Mouse (Mus musculus): ENCODE data around the gene Pgap3. TPM values are rescaled to one million over a fixed set of nuclear protein-coding genes. Genes with fewer than 3 reads are reported as not detected.
"Not testable (repeated sequence)": the region's sequence is repeated elsewhere in the genome, so short reads cannot be mapped to it uniquely, and the experiment has no call there.

Gene Pgap3
- total RNA-seq, 2 experiments from 2014 or later, result 4.4 to 7.2 TPM

DNA sequence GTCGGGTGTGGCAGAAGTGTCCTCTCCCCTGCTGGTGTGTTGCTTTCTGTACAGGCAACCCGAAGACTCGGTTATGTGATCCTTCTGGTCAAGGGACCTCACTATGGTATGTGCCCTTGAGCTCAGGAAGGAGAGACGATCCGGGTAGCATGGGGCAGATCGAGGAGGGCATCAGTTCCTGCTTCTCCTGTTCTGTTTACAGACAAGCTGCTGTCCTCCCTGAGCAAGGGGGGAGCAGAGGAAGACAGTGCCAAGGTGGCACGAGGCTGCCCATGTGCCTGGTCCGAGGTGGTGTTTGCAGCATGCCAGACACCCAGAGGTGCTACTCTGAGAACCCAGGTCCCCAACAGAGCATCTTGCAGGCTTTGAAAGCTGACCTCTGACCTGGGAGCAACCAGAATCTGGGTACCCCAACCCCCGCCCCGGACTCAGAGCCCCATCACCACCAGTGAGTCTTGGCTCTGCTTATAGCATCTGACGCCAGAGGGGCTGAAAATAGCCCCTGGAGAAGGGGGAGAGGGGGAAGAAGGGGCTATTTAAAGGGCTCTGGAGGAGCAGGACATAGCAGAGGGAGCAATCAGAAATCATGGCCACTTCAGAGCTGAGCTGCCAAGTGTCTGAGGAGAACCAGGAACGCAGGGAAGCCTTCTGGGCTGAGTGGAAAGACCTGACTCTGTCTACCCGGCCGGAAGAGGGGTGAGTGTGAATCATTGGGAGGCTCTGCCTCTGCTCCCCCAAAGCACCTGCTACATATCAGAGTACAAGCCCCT is 16.8 kb downstream of the Pgap3 start, which contains the start of gene Tcap:
TSS of gene Tcap (plus strand) at position 551 of the 770 bp plus-strand sequence.
- DNase-seq, result no peak

DNA sequence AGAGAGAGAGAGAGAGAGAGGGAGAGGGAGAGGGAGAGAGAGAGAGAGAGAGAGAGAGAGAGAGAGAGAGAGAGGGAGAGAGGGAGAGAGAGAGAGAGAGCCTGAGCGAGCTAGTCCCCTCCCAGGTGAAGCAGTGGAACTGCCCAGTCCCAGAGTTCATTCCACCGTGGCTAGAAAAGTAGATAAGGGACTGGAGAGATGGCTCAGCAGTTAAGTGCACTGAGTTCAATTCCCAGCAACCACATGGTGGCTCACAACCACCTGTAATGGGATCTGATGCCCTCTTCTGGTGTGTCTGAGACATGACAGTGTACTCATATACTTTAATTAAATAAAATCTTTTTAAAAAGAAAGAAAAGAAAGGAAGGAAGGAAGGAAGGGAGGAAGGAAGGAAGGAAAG is 17.9 kb downstream of the Pgap3 start:
- DNase-seq, result not testable (repeated sequence)

DNA sequence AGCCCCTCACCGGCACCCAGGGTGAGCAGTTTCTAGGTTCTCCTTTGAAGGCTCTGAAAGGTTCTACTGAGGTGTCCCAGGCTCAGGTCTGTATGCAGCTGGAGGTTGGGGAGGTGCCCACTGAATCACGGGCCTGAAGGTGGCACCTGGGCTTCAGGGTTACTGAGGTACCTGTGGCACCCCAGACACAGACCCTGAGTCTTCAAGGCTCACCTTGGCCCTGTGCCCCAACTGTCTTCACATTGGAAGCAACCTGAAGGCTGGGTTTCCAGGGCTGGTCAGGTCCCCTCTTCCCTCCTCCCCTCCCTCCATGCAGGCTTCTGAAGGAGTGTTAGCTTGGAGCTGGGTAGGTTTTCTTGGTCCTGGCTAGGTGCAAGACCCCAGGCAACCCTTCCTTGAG is 18.6 kb downstream of the Pgap3 start:
- no peak for DNase-seq

DNA sequence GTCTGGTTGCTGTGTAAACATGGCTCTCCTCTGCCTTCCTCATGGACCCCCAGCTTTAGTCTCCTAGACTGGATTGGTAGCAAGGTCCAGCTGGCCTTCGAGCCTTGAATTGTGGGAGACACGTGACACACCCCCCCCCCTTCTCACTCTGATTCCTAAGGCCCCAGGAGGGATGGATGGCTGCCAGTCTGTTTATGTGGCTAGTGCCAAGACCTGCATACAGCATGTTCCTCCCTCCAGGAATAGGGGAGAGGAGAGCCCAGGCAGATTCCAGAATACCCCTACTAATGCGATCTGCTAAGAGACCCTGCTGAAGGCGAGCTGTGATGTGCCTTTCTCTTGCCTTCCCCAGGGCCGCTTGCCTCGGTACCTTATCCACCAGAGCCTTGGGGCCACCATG is 20.2 kb downstream of the Pgap3 start:
- DNase-seq, result no peak

DNA sequence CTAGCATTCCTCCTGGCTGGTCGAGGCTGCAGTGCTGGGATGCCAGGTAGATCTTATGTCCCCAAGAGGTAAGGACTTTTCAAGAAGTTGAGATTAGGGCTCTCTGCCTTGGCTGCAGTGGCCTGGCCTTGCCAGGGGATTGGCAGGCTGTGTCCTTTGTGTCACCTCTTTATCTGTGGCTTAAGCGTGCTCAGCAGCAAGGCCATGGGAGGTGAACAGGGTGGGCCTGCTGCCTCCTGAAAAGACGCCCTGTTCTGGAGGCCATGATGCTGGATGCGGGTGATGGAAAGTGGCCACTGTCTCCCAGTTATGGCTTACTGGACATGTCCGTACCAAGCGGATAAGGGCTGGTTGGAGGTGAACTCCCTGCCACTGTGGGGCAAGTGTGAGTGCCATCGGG is 20.9 kb downstream of the Pgap3 start:
- no peak for DNase-seq

DNA sequence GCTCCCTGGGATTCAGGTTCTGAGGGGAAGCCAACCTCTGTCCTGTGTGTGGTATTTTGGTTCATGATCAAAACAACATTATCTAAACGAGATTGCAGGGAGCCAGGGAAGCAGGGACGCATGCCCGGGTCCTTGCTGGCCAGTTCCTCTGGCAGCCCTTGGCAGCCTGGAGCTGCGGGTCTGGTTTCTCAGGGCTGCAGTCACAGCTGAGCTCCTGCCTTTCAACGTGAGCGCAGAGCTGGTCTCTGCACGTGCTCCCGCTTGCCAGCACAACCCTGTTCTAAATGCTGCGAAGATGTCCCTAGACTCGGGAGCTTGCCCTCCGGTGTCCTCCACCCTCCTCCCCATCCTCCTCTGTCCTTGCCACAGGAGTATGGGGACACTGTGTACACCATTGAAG is 22.5 kb downstream of the Pgap3 start:
- DNase-seq, result no peak

DNA sequence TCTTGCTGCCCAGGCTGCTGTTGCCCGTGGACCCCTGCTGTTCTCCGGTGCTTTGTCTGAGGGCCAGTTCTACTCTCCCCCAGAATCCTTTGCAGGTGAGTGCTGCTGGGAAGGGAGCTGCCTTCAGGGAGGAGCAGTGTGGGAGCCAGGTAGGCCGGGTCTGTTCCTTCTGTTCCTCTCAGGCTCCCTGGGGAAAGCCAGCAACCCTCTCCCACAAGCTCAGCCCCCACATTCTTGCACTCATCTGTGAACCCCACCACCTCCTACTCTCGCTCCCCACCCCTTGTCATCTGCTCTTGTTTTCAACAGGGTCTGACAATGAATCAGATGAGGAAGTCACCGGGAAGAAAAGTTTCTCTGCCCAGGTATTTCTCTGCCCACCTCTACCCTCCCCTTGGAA is 23.5 kb downstream of the Pgap3 start:
- no peak for DNase-seq

DNA sequence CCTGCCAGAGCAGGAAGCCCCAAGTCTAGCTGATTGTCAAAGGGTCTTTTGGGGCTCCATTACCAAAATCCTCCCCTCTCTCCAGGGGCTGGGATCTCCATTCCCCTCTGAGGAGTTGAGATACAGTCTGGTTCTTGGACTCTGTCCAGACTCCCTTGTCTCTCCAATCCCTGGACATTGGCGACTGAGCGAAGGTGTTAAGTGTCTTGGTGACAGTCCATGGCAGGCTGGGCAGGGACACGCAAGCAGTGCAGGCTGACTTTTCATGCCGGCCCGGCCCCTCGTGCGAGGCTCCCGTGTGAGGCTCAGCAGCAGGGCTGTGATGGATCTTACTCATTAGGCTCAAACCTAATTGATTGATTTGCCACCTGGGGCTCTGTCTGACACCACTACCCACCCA is 26.0 kb downstream of the Pgap3 start:
- DNase-seq, result no peak

DNA sequence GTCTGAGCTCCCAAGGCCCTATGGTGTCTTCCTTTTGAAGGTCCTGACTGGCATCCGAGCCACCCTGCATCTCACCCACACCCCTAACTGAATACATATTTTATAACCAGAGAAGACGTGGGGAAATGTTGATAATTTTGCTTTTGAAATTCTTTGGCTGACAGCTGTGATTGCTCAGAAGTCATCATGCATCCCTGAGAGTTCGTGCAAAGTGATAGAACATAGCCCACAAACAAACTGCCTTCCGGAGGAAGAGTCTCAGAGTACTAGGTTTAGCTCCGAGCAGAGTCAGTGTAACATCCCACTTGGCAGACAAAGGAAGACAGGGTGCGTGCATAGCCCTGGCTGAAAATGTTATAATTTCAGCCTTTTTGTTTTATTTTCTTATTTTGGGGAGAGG is 27.0 kb downstream of the Pgap3 start:
- no peak for DNase-seq

DNA sequence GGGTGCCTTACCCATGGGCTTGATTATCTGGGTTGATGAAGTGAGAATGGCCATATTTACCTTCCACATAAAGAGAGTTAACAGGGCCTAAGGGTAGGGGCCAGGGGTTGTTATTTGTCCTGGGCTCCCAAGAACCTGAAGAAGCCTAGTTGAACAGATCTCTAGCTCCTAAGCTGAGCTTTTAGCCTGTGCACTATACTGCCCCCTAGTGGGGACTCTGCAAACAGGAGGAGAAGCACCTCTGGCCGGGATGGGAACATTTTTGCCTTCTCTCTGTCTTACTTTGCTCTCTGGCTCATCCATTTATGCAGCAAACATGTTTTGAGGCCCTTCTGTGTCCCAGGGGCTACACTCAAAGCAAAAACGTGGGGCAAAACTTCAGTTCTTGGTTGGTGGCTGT is 27.9 kb downstream of the Pgap3 start:
- DNase-seq, result peak; percentile 56 to 73

DNA sequence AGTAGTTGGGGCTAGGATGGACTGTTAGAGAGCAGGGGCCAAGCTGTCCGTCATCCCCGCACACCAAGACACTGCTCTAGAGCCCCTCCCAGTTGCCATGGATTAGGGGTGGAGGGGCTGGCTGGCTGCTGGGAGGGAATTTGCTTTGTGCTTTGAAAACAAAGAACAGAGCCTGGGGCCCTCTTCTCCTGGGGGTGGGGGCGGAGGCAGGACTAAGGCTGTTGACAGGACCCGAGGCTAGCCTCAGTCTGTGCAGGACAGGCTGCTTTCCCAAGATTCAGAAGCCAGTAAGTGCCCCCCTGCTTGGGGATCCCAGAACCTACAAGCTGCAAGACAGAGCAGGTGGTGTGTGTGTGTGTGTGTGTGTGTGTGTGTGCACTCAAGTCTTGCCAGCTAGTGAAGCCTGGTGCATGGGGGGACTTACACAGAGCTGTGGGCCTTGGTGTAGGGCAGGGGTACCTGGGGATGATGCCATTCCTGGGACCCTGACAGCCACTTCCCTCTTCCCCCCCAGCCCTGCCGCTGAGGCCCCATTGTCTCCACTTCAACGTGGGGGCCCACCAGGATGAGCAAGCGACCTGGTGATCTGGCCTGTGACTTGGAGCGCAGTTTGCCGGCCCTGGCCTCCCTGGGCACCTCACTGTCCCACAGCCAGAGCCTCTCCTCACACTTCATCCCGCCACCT is 28.6 kb downstream of the Pgap3 start:
- no peak for DNase-seq

DNA sequence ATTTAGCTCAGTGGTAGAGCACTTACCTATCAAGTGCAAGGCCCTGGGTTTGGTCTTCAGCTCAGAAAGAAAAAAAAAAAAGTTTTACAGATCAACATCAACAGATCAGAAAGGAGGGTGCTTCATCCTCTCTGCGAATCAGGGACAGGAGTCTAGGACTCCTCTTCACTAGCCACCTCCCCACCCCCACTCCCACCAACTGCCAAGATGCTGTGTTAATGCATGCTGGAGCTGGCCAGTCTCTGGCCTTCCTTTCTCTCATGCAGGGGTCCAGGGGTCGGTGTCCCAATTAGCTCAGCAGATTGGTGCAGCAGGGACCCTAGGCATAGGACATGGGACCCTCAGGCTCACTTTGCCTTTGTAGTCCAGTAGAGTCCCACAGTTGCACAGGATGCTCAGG is 29.7 kb downstream of the Pgap3 start:
- DNase-seq, result no peak

DNA sequence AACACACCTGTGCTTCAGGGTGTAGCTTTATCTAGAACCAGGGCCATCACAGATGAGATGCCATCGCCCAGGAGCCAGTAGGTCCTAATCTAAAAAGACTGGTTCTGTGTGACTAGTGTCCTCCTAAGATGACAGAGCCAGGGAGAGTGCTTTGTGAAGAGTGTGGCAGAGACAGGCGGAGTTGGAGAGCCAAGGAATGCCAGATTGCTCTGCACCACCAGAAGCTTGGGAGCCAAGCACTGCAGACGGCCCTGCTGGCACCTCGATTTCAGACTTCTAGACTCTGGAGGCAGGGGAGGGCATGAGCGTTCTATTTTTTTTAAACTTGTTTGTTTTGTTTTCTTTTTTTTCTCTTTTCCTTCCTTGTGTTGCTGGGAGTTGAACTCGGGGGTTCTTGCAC is 31.0 kb downstream of the Pgap3 start:
- DNase-seq, result no peak

DNA sequence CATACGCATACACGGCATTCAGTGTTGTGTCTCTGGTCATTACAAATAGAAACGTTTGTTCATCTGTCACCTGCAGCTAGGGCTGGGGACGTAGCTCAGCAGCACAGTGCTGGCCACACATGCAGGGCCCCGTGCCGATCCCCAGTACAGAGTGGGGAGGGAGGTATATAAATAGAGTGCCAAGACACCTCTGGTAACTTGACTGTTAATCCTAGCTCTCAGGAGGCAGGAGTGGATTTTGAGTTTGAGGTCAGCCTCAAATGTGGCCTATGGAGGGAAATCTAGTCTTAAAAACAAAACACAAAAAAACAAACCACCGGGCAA is 32.5 kb downstream of the Pgap3 start:
- DNase-seq, result no peak

DNA sequence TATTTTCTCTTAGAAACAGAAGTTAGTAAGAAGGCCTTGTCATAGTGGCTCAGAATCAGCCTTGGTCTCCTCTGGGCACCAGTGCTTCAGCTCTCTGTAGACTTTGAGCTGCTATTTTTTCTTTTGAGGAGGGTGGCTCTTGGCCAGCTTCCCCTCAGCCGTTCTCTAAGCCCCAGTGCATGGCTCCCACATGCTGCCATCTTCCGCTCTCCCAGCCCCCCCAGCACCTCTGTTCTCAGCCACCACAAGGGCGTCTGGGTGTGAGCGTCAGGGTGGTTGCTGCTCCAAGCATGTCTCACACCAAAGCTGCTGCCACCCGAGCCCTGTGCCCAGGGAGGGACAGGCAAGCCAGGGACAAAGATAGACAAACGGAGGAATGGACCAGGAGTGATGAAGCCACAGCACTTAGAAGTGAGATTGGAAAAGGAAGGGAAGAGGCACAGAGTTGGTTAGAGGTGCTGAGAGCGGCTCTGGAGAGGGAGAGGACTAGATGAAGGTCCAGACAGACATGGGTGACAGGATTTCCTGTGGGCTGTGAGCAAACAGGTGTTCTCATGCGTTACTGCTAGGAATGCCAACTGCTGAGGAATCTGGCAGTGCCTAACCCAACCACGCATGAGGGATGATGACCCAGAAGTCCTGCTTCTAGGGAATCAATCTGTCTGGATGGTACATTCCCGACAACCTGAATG is 33.0 kb downstream of the Pgap3 start:
- DNase-seq, result no peak

DNA sequence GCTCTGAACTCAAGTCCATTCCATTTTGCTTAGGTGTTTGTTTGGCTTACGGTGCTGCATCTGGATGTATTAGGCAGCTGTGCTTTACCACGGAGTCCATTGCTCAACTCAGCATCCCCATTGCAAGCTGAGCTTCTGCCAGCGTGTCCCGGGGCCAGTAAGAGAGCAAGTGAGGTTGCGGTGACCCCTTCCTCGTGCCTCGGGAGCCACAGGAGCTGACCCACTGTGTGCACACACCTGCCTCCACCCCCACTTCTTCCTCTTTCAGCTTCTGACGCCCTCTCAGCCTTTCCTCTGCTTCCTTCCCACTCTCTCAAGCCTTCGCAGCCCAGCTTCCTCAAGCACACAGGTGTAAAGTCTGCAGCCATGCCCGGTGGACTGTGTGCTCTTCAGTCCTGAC is 34.0 kb downstream of the Pgap3 start:
- DNase-seq, result no peak

DNA sequence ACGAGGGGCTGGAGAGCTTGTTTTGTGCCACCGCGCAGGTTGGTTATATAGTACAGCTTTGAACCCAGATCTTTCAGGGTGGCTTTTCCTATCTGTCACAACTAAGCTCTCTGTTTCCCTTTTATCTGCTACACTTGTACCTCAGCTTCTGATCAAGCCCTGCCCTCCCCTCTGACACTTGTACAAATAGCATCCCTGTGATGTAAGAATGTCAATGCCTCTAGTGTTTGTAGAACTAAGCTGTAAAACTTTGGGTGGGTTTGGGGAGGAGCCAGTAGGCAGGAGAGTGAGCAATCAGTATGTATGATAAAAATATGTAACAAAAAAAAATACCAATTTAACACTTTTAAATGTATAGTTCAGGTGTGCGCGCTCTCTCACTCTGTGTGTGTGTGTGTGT is 35.9 kb downstream of the Pgap3 start:
- no peak for DNase-seq

DNA sequence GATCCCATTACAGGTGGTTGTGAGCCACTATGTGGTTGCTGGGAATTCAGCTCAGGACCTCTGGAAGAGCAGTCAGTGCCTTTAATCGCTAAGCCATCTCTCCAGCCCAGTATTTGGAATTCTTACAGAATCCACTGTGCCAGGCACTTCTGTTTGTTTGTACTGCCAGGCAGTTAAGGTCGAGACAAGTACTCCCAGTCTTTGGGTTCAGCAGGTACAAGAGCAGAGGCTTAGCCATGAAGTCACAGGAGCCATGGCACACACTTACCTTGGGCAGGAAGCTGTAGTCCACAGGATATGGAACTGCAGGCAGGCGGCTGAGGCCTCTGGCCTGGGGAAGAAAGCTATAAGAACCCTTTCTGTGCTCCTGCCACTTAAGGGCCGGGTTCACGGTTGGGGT is 36.5 kb downstream of the Pgap3 start:
- no peak for DNase-seq

DNA sequence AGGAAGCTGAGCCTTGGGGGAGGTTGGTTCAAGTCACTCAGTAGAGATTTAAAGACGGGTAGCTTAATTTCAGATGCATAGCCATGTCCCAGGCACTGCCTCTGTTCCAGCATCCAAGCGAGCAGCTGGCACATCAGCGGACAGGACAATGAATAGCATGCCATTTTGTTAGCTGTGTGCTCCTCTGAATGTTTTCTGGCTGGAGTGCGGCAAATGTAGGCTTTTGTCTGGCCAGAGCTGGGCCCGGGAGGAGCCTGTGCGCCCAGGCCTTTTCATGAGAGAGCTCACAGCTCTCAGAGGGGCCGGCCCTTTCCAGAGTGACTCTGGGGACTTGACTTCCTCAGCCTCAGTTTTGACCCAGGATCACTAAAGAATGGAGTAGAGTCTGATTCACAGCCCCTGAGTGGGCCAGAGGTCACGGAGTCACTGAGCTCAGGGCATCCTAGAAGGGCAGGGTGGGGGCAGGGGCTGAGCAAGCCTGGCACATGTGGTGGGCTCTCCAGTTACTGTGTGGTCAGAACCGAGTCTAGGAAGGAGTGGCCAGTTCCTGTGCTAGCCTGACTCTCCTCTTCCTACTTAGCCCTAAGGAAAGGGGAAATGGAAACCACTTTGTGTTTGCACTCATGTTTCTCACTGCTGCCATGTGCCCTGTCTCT is 39.3 kb downstream of the Pgap3 start:
- DNase-seq, result no peak

DNA sequence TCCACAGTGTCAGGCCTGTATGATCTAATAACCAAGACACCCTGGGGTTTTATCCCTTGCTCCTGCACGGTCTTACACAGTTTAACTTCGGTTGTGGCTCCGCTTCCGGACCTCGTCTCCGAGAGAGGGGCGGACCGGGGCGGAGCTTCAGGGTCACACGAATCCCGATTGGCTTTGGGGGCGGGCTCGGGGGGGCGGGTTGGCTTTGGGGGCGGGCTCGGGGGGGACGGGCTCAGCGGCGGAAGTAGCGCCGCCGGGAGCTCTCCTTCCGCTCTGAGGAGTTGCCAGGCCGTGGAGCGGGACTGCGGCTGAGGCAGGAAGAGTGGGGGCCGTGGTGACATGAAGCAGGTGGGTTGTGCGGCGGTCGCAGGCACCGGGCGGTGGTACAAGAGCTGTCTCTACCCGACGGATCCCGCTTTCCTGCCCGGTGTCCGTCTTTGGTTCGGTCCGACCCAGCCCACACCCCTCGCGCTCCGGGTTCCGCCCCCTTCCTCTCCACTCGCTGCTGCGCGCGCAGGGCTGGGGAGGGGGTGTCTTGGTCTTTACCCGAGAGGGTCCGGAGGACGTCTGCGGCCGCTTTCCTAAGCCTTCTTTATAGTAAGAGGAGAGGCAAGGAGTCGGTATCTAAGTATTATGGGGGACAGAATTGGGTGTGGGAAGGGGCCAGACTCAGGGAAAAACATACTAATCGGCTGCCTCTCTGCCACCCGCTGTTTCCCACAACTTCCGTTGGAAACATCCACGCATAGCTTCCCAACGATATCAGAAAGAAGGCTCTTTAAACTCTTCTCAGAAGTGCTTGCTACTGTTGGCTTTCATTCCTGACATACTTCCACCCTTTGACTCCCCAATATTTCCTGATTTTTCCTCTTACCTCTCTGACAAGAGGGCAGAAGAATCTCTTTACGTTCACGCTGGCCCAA is 41.9 kb downstream of the Pgap3 start, which contains the start of gene Stard3:
TSS of gene Stard3 (plus strand) at position 208 of the 923 bp plus-strand sequence.
- peak; percentile 93 to 96 for DNase-seq

DNA sequence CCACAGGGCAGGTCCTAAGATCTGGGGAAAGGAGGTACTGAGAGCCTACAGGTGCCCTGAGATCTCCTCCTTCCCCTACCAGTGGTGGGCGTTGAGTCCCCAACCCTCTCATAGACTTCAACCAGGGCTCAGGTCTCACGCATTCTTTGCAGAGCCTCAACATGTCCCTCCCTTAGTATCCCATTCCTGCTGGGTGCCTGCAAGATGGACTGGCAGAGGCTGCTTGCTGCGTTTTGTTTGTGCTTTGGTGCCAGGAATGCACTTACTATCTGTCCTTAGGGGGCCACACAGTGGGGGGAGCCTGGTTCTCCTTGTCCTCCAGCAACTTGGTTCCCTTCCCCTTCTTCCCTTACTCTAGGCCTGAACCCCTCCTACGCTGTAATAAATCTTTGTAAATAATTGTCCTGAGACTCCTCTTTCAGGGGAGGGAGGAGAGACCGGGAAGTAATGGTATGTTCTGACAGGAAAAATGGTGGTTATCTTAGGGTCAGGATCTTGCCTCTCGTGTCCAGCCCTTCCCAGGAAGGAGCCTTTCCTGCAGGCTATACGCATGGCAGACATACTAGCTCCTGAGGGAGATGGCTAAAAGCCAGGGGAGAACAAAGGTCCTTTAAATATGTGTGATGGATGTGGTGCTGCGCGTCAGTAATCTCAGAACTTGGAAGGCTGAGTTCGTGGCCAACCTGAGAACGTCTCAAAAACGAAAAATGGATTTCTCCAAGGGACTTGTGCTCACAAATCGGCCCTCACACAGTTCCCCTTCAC is 42.7 kb downstream of the Pgap3 start:
- DNase-seq, result peak in 1 of 2 experiments; percentile 11
